Mouse (Mus musculus): ENCODE data around the gene Nhlrc2.

Nhlrc2 gene

GRCm38 (mm10) chr19:56614131-56614530, 66.1 kb downstream of the Nhlrc2 start:
- DNase-seq (ENCODE audit: extremely low read depth, insufficient read length, low spot score), result no peak

DNA sequence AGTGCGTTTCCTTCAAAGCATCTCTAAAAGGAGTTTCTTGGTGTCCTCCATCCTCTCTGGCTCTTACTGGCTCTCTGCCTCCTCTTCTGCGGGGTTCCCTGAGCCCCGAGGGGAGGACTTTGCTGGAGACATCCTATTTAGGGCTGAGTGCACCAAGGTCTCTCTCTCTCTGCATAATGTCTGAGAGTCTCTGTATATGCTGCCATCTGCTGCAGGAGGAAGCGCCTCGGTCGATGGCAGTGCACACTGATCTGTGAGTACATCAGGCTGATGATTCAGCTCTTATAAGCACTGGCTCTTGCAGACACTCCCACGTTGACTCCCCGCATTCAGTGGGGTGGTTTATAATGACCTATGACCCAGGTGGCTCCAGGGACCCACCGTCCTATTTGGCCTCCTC, 70.8 kb downstream of the Nhlrc2 start:
- no peak for DNase-seq (ENCODE audit: extremely low read depth, insufficient read length, low spot score)

DNA sequence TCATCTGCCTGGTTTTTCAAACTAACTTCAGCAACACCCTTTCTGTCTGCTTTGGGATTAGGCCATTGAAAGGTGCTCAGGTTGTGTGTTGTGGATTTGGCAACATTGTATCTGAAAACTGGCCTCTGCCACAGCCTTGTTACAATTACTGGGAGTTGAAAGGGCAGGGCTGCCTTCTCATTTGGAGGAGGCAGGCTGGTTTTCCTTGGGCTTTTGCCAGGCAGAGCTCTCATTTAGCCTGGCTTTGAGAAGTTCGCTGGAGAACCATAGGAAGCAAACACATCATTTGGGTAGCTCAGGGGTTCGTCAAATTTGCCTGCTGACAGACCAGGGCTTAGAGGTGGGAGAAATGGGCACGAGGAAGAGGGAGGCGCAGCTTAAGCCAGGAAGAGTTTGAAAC, 71.5 kb downstream of the Nhlrc2 start:
- no peak for DNase-seq (ENCODE audit: extremely low read depth, insufficient read length, low spot score)

DNA sequence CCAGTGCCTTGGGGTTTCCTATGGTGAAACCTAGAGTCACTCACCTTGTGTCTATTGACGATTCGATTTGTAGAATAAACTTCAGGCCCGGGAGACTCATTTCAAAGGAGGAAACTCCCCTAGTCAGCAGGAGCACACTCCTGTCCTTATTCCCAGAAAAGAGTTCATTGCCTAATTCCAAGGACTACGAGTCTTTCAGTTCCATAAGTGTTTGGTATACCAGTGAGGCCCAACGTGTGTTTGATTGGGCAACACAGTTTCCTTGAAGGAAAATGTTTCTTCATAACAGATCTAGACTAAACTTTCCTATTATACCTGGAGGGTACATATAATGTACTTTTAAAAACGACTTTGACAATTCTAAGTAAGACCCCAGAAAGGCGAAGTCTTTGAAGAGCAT, 73.8 kb downstream of the Nhlrc2 start:
- DNase-seq (ENCODE audit: extremely low read depth, insufficient read length, low spot score), result no peak

- DNase-seq (ENCODE audit: extremely low read depth, insufficient read length, low spot score), result no peak
Measured at GRCm38 (mm10) chr19:56627881-56628472, 79.9 kb downstream of the Nhlrc2 start.

DNA sequence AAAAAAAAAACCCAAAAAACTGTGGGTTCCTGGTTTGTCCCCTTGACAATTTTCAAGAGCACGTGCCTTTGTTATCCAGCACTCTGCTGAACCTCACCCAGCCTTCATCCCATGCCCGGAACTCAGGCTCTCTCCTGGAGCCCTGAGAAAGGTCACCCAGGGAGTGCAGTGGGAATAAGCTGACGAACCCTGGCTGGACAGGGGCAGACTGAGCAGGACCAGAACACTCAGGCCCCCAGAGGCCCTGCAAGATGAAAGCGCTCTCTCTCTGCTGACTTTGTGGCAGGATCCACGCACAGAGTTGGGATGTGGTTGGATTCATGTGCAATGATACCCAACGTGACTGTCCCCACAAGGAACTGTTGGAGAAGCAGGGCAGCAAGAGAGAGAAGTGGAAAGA, 81.6 kb downstream of the Nhlrc2 start:
- no peak for DNase-seq (ENCODE audit: extremely low read depth, insufficient read length, low spot score)

DNA sequence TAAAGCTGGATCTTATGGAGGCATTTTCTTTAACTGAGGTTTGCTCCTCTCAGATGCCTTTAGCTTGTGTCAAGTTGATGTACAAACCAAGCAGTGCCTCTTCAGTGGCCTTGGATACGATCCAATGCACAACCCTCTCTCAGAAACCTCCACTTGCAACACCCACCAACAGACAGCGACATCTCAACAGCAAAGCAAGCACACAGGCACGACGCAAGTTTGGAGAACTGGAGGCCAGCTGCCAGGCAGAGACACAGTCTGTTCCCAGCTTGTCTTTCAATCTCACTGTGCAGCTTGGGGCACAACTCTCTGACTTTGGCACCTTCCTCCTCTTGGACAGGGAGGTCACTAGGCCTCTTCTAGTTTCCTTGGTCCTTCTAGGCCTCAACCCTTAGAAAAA, 83.0 kb downstream of the Nhlrc2 start:
- no peak for DNase-seq (ENCODE audit: extremely low read depth, insufficient read length, low spot score)

- peak; percentile 25 for DNase-seq (ENCODE audit: extremely low read depth, insufficient read length, low spot score)
Measured at GRCm38 (mm10) chr19:56631451-56631901, 83.4 kb downstream of the Nhlrc2 start.

DNA sequence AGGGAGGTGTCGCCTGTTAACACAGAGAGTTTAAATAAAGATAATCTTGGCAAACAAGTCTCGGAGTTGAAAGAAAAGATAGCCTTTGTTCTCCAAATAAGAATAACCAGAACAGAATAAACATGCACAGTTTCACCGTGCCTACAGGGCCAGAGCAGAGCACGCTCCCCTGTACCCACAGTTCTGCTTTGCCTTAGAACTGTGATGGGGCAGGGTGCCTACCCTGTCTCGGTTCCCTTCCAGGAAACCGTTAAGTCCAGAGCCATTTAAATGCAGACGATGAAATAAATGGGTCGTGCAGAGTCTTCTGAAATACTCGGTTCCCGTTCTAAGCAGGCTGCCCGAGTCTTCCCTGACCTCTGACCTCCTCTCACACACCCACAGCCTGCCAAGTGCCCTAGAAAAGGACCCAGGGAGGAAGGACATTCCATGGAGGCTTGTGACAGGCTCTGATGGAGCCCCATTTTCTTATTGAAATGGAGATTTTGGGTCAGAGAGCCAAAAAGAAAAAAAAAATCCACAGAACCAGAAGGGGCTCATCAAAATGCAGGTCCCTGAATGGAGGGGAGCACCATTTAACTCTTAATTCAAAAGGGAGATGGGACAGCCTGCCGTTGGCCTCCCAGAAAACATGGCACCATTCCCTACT, 89.1 kb downstream of the Nhlrc2 start:
- DNase-seq (ENCODE audit: extremely low read depth, insufficient read length, low spot score), result no peak

GRCm38 (mm10) chr19:56637684-56638049, 89.6 kb downstream of the Nhlrc2 start:
- DNase-seq (ENCODE audit: extremely low read depth, insufficient read length, low spot score), result no peak

DNA sequence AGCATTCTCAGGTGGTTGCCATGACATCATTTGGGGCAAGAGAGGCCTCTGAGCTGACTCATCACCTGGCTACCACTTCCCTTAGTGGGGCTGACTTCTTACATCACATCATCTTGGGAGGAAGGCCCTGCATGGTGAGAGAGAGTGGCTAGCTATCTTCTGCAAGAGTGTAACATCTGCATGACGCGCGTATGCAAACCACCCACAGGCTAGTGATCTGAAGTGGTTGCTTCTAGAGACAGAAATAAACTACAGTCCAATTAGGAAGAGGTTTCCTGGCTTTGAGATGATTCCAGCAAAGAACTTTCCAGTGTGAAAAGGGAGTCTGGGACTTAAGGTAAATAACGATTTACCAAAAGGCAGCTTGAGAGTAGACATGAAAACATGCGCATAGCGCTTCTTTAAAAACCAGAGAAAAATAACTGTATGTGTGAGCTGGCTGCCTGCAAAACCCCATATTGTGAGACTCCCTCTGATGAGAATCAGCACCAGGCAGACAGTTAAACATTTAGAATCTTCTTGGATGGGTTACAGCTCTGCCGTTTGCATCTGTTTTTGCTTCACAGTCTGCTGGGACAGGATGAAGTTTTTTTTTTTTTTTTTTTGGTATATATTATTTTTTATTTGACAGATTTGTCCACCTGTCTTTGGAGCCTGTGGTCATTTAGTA, 99.5 kb downstream of the Nhlrc2 start:
- DNase-seq (ENCODE audit: extremely low read depth, insufficient read length, low spot score), result no peak

DNA sequence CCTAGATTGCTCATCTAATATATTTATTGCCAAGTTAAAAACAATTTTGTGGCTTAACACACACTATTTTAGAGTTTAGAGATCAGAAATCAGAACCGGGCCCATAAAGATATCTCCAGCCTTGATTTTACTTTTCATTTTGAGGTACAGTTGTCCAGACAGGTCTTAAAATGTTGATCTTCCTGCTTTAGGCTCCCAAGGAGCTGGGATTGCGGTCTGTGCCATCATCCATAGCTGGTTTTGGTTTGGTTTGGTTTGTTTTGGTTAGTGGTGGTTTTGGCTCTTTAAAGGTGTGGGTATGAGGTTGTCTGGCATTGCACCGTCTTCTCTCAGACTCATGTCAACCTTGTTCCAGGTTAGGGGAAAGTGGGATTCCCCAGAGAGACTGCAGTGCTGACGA, 103.2 kb downstream of the Nhlrc2 start:
- DNase-seq (ENCODE audit: extremely low read depth, insufficient read length, low spot score), result peak; percentile 29

GRCm38 (mm10) chr19:56652034-56652962, 104.2 kb downstream of the Nhlrc2 start:
- DNase-seq (ENCODE audit: extremely low read depth, insufficient read length, low spot score), result peak; percentile 60
